Mouse (Mus musculus) midbrain, embryonic 15.5 days (tissue): ENCODE measurements around the gene AY358078. TPM values are rescaled to one million over a fixed set of nuclear protein-coding genes. Genes with fewer than 3 reads are reported as not detected.
"Not testable (repeated sequence)": the region's sequence is repeated elsewhere in the genome, so short reads cannot be mapped to it uniquely, and the experiment has no call there.

Experiments used
- ATAC-seq: fragments of 200-750 bp; cut with Nextera tagmentation; replicated peaks from 2 replicates; pipeline ENCODE4 v1.8.0; 2017; ENCODE audit warnings: moderate TSS enrichment
- H3K27ac ChIP-seq: fragments of 300-500 bp; sonication (generic); 2 replicates; pipeline ENCODE4 v1.5.1; 2015; ENCODE audit warnings: mild to moderate bottlenecking, inconsistent platforms
- H3K27me3 ChIP-seq: fragments of 300-500 bp; sonication (generic); replicated peaks from 2 replicates; pipeline ENCODE4 v1.6.1; 2015; ENCODE audit warnings: inconsistent platforms
- H3K36me3 ChIP-seq: fragments of 300-500 bp; sonication (generic); replicated peaks from 2 replicates; pipeline ENCODE4 v1.6.1; 2015; ENCODE audit warnings: inconsistent platforms
- H3K4me1 ChIP-seq: fragments of 300-500 bp; sonication (generic); 2 replicates; pipeline ENCODE4 v1.6.1; 2015; ENCODE audit warnings: inconsistent platforms
- H3K4me2 ChIP-seq: fragments of 300-500 bp; sonication (generic); 2 replicates; pipeline ENCODE4 v1.6.1; 2015; ENCODE audit warnings: inconsistent platforms, mild to moderate bottlenecking, moderate library complexity
- H3K4me3 ChIP-seq: fragments of 300-500 bp; sonication (generic); 2 replicates; pipeline ENCODE4 v1.5.1; 2015; ENCODE audit warnings: mild to moderate bottlenecking, inconsistent platforms
- H3K9ac ChIP-seq: fragments of 300-500 bp; sonication (generic); 2 replicates; pipeline ENCODE4 v1.6.1; 2015; ENCODE audit warnings: mild to moderate bottlenecking, inconsistent platforms
- H3K9me3 ChIP-seq: fragments of 300-500 bp; sonication (generic); 2 replicates; pipeline ENCODE4 v1.6.1; 2016; ENCODE audit warnings: inconsistent platforms
- WGBS: fragments of 180-500 bp; shearing (Covaris S2); methylation state at CpG from one replicate; pipeline ENCODE4 v1.1.7; 2015; ENCODE audit warnings: mixed read lengths; 5-methylcytosine and 5-hydroxymethylcytosine counted together
- polyA plus RNA-seq: library from polyadenylated mRNA; unstranded; fragments of >200 nt; fragmentation: Nextera tagmentation; extraction: Ambion mirVana; gene quantifications from 2 replicates; pipeline ENCODE4 v1.2.1, GENCODE M21; 2015

Gene AY358078
- not detected in 2 replicates for polyA plus RNA-seq

- WGBS = 94% methylated on average over 2 of the region's 2 CpGs
- no peak for ATAC-seq
- no peak within 1 kb of the TSS for H3K9ac ChIP-seq
- no peak within 1 kb of the TSS for H3K4me2 ChIP-seq
- H3K36me3 ChIP-seq = no peaks in the 10 kb centered on the region
- no peaks in the 10 kb centered on the region for H3K9me3 ChIP-seq
- no peaks in the 10 kb centered on the region for H3K27me3 ChIP-seq
- no peak within 1 kb of the TSS for H3K27ac ChIP-seq
- H3K4me3 ChIP-seq = no peak within 1 kb of the TSS
- no peaks in the 10 kb centered on the region for H3K4me1 ChIP-seq
Observed at GRCm38 (mm10) chr14:51799746-51800145, at the start of gene AY358078. AY358078 (plus strand) TSS chr14:51800046.

DNA sequence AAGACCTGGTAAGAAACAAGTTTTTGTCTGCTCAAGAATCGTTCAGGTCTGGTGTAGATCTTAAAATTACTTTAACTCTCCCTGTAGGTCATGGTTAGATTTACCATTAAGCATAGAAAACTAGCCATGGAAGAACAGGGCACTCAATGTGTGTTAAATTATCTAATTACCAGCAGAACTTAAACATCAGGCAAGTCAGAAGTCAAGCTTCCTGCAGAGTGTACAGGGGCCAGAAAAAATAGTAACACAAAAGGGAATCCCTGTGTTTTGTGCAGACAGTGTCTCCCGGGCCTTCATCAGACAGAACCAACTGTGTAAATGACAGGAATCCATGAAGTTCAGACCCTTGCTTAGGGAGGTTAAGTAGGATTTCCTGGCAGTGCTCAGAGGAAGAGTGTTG is 43.9 kb upstream of the AY358078 start:
- Histone ChIP-seq H3K27me3 (no peaks in the 10 kb centered on the region), H3K36me3 (no peaks in the 10 kb centered on the region), H3K27ac (no peak overlapping the region), H3K9ac (no peak overlapping the region), H3K9me3 (no peaks in the 10 kb centered on the region), H3K4me1 (no peaks in the 10 kb centered on the region), H3K4me2 (no peak overlapping the region), H3K4me3 (no peak overlapping the region)
- 70% methylated on average over 2 of the region's 2 CpGs for WGBS
- no peak for ATAC-seq

- H3K9ac ChIP-seq, H3K27ac ChIP-seq, H3K4me2 ChIP-seq, H3K4me3 ChIP-seq, H3K27me3 ChIP-seq, ATAC-seq, H3K4me1 ChIP-seq, H3K9me3 ChIP-seq, H3K36me3 ChIP-seq: not testable (repeated sequence)
- 90% methylated on average over 1 of the region's 1 CpGs for WGBS
Observed at GRCm38 (mm10) chr14:51771378-51771777, 28.5 kb upstream of the AY358078 start.

GRCm38 (mm10) chr14:51773490-51773889 is 26.4 kb upstream of the AY358078 start, which contains the start of gene Ang4:
Ang4 (minus strand) TSS chr14:51773590.
- Histone ChIP-seq H3K27ac (no peak within 1 kb of the TSS), H3K27me3 (no peaks in the 10 kb centered on the region), H3K36me3 (no peaks in the 10 kb centered on the region), H3K4me1 (no peaks in the 10 kb centered on the region), H3K9ac (no peak within 1 kb of the TSS), H3K4me2 (no peak within 1 kb of the TSS), H3K9me3 (no peaks in the 10 kb centered on the region), H3K4me3 (no peak within 1 kb of the TSS)
- ATAC-seq = no peak
- 82% methylated on average over 5 of the region's 5 CpGs for WGBS

GRCm38 (mm10) chr14:51777791-51778190 is 22.1 kb upstream of the AY358078 start:
- no peak overlapping the region for H3K4me3 ChIP-seq
- no peak for ATAC-seq
- H3K9ac ChIP-seq = no peak overlapping the region
- H3K27me3 ChIP-seq = no peaks in the 10 kb centered on the region
- H3K4me1 ChIP-seq = no peaks in the 10 kb centered on the region
- H3K4me2 ChIP-seq = no peak overlapping the region
- H3K9me3 ChIP-seq = no peaks in the 10 kb centered on the region
- no peak overlapping the region for H3K27ac ChIP-seq
- H3K36me3 ChIP-seq = no peaks in the 10 kb centered on the region
- 97% methylated on average over 1 of the region's 1 CpGs for WGBS

GRCm38 (mm10) chr14:51778865-51779481 is 20.9 kb upstream of the AY358078 start:
- H3K27ac ChIP-seq = no peak overlapping the region
- no peaks in the 10 kb centered on the region for H3K36me3 ChIP-seq
- ATAC-seq = no peak
- no peaks in the 10 kb centered on the region for H3K9me3 ChIP-seq
- H3K4me3 ChIP-seq = no peak overlapping the region
- WGBS = 81% methylated on average over 4 of the region's 4 CpGs
- H3K9ac ChIP-seq = no peak overlapping the region
- H3K4me1 ChIP-seq = no peaks in the 10 kb centered on the region
- no peak overlapping the region for H3K4me2 ChIP-seq
- H3K27me3 ChIP-seq = no peaks in the 10 kb centered on the region

- Histone ChIP-seq H3K36me3 (no peaks in the 10 kb centered on the region), H3K4me3 (no peak overlapping the region), H3K27me3 (no peaks in the 10 kb centered on the region), H3K4me1 (no peaks in the 10 kb centered on the region), H3K9ac (no peak overlapping the region), H3K9me3 (no peaks in the 10 kb centered on the region), H3K27ac (no peak overlapping the region), H3K4me2 (no peak overlapping the region)
- 71% methylated on average over 4 of the region's 4 CpGs for WGBS
- ATAC-seq = no peak
Observed at GRCm38 (mm10) chr14:51786335-51786734, 13.5 kb upstream of the AY358078 start.

DNA sequence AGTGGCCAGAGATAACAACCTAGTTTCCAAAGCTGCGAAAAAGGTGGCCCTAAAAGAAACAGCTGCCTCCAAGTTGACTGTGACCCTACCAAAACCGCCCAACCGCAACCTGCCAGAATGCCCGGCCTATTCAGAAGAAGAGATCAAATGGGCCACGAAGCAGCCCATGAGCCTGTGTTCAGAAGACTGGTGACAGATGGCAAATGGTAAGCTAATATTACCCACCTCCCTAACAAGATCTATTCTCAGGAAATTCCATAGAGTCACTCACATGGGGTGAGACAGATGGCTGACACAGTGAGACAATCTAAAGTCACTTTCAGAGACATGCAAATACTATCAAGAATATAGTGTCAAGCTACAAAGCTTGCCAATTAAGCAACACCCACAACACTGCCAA is 12.8 kb upstream of the AY358078 start:
- no peak overlapping the region for H3K27ac ChIP-seq
- H3K4me1 ChIP-seq = no peaks in the 10 kb centered on the region
- ATAC-seq = no peak
- no peak overlapping the region for H3K9ac ChIP-seq
- no peaks in the 10 kb centered on the region for H3K27me3 ChIP-seq
- no peak overlapping the region for H3K4me2 ChIP-seq
- no peak overlapping the region for H3K4me3 ChIP-seq
- WGBS = 68% methylated on average over 5 of the region's 5 CpGs
- H3K36me3 ChIP-seq = no peaks in the 10 kb centered on the region
- H3K9me3 ChIP-seq = no peaks in the 10 kb centered on the region

DNA sequence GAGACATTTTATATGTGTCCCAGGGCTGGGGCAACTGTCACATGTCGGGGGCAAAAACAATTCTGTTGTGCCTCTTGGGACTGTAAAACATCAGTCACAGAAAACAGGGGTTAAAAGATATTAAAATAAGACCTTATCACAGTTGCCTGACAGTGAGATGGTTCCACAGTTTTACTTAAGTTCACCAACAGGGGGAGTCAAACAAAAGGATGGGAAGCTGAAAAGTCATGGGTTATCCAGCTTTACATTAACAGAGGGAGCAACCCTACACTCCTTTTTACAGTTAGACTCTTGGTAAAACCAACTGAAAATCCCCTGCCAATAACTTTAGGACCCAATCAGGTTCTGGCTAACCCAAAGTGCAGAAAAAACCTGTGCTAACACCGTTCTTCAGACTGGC is 10.7 kb upstream of the AY358078 start:
- no peaks in the 10 kb centered on the region for H3K27me3 ChIP-seq
- WGBS = 84% methylated on average over 2 of the region's 2 CpGs
- H3K9me3 ChIP-seq = no peaks in the 10 kb centered on the region
- no peaks in the 10 kb centered on the region for H3K36me3 ChIP-seq
- H3K4me1 ChIP-seq = no peaks in the 10 kb centered on the region
- H3K4me2 ChIP-seq = no peak overlapping the region
- no peak overlapping the region for H3K4me3 ChIP-seq
- ATAC-seq = no peak
- H3K27ac ChIP-seq = no peak overlapping the region
- H3K9ac ChIP-seq = no peak overlapping the region

DNA sequence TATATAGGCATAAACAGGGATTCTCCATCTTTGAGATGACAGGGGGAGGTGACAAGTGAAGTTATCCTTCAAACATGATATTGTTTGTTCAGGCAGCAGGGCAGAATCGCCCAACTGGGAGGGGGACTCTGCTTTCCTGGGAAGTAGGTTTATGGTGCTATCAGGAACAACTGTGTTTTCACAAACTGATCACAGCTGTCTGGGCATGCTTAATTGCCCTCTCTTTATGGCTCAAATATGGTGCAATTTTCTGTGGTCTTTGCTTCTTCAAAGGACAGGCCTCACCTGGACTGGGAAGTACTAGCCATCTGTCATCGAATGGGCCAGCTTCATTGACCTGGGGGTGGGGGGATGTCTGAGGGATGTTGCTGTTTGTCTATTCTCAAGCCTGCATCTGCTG is 5.7 kb upstream of the AY358078 start:
- Histone ChIP-seq H3K27ac (no peak overlapping the region), H3K27me3 (no peaks in the 10 kb centered on the region), H3K4me3 (no peak overlapping the region), H3K4me1 (no peaks in the 10 kb centered on the region), H3K4me2 (no peak overlapping the region), H3K9me3 (no peaks in the 10 kb centered on the region), H3K9ac (no peak overlapping the region), H3K36me3 (no peaks in the 10 kb centered on the region)
- no peak for ATAC-seq
- 75% methylated on average over 2 of the region's 2 CpGs for WGBS

GRCm38 (mm10) chr14:51826625-51827024 is 26.8 kb downstream of the AY358078 start:
- Histone ChIP-seq H3K9ac (no peak overlapping the region), H3K4me1 (no peaks in the 10 kb centered on the region)
- 76% methylated on average over 1 of the region's 1 CpGs for WGBS

DNA sequence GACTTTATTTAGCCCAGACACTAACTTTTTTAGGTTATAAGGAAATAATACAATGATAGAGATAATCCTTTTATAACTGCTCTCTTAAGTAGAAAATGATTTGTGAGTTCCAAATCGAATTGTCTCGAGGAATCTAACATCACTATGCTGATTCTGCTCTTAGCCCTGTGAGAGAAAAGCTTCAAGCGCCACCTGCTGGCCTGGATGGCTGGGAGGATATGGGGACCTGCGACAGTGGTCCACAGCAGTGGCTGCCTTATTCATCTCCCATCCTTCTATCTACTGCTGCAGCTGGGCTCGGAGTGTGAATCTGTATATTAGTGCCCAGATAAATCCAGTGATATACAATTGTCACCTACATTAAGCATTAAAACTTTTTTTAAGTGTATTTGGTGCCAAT is 28.0 kb downstream of the AY358078 start:
- H3K27me3 ChIP-seq, H3K4me1 ChIP-seq, H3K36me3 ChIP-seq, H3K9ac ChIP-seq, H3K9me3 ChIP-seq, H3K4me3 ChIP-seq, H3K27ac ChIP-seq, H3K4me2 ChIP-seq: not testable (repeated sequence)
- ATAC-seq = peak; percentile 78; the same call in 1 of the 2 replicates
- 39% methylated on average over 5 of the region's 5 CpGs for WGBS

More at GRCm38 (mm10) chr14:51826625-51827024, 26.8 kb downstream of the AY358078 start:
- Histone ChIP-seq H3K27ac (no peak overlapping the region), H3K27me3 (no peaks in the 10 kb centered on the region), H3K36me3 (no peaks in the 10 kb centered on the region), H3K9me3 (no peaks in the 10 kb centered on the region), H3K4me2 (no peak overlapping the region), H3K4me3 (no peak overlapping the region)
- ATAC-seq = no peak

GRCm38 (mm10) chr14:51829188-51829587 is 29.3 kb downstream of the AY358078 start:
- Histone ChIP-seq H3K9me3 (no peaks in the 10 kb centered on the region), H3K9ac (no peak overlapping the region), H3K36me3 (no peaks in the 10 kb centered on the region), H3K27me3 (no peaks in the 10 kb centered on the region), H3K27ac (no peak overlapping the region), H3K4me1 (no peaks in the 10 kb centered on the region), H3K4me3 (no peak overlapping the region), H3K4me2 (no peak overlapping the region)
- no peak for ATAC-seq
- WGBS = 87% methylated on average over 6 of the region's 6 CpGs
